Mouse (Mus musculus): ENCODE data around the gene Rspo3.
A peak's percentile ranks its signal among the peaks of the same experiment; 100 is the strongest.

Rspo3 gene

DNA sequence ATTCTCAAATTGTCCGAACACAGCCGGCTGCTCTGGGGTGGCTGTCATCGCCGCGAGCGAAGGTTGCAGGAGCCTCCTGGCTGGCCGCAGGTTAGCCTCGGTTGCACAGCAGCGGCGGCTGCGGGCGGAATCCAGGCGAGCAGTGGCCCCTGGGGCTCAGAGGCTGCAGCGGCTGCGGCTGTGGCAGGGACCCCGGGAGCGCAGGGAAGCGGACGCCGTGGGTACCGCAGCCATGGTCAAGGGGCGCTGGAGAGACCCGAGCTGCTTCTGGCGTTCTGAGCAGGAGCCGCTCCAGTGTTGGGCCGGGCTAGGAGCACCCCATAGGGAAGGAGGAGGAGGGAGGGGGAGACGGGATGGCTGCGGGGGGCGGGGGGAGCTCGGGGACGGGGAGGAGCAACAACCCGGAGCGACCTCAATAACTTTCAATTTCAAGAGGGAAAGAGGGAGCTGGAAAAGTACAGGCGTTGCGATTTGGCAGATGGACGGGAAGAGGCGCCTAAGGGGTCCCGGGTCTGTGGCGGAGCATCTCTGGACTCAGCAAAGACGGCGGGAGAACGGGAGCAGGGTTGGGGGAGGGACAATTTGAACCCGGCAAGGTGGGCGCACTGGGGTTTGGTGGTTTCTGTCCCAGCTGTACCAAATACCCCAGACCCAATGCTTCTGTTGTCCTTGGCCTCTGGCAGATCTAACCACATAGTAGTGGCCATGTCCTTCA, at the start of gene Rspo3:
Rspo3 (minus strand) TSS at position 322 of the 715 bp plus-strand sequence.
- no peak for DNase-seq (ENCODE audit: low spot score)

DNA sequence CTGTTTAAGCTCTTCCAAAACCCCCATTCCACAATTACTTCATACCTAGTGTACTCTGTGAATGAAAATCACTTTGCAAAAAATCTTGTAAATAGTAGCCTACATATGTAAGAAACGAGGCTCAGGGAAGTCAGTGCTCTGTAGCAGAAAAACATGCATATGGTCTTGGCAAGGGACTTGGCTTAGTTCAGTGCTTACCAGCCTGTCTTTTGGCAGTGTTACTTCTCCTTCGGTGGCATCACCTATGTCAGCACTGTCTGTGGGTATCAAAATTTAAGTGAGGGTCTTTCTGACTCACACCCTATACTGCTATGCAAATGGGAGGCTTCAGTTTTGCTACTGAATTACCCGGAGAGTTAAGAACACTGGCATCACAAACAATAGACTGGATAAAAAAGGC, 46.3 kb upstream of the Rspo3 start:
- DNase-seq (ENCODE audit: low spot score): no peak

- no peak for DNase-seq (ENCODE audit: low spot score)
Measured at GRCm38 (mm10) chr10:29581476-29581875, 45.8 kb upstream of the Rspo3 start.

- DNase-seq (ENCODE audit: low spot score): no peak
Measured at GRCm38 (mm10) chr10:29555983-29556382, 20.3 kb upstream of the Rspo3 start.

GRCm38 (mm10) chr10:29554365-29554764, 18.7 kb upstream of the Rspo3 start:
- DNase-seq (ENCODE audit: low spot score): no peak

GRCm38 (mm10) chr10:29542982-29543381, 7.3 kb upstream of the Rspo3 start:
- DNase-seq (ENCODE audit: low spot score): no peak

DNA sequence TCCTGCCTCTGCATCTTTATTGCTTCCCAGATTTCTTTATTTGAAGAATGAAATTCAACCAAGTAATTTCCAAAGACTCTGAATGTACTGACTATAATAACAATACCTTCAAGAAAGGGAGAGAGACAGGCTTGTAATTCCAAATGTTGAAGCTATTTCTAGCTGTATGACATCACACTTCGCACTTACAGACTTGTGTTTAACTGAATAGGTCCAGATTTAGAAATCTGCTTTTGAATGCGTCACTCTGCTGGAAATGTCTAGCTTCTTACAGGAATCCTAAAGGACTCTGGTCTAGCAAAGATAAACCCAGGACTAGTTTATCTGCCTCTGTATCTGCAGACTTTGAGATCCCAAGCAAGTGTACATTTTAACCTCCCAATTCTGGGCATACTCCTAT, 3.8 kb upstream of the Rspo3 start:
- no peak for DNase-seq (ENCODE audit: low spot score)

- DNase-seq (ENCODE audit: low spot score): no peak
Measured at GRCm38 (mm10) chr10:29538791-29539190, 3.1 kb upstream of the Rspo3 start.

DNA sequence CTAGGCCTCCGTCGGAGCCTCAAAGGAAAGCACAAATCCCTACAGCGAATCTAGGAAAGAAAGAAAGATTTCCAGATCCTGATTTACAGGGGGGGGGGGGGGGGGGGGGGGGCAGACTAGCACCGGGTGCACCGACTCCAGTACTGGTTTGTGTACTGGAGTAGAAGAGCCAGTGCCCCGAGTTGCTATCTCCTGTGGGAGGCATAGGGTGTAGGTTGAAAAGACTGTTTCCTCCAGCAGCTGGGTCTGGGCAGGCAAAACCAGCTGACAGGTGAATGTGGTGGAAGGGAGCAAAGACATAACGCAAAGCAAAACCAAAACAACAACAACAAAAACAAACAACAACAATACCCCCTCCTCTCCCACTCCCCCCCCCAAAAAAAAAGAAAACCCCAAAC, 838 bp downstream of the Rspo3 start:
- no peak for DNase-seq (ENCODE audit: low spot score)

DNA sequence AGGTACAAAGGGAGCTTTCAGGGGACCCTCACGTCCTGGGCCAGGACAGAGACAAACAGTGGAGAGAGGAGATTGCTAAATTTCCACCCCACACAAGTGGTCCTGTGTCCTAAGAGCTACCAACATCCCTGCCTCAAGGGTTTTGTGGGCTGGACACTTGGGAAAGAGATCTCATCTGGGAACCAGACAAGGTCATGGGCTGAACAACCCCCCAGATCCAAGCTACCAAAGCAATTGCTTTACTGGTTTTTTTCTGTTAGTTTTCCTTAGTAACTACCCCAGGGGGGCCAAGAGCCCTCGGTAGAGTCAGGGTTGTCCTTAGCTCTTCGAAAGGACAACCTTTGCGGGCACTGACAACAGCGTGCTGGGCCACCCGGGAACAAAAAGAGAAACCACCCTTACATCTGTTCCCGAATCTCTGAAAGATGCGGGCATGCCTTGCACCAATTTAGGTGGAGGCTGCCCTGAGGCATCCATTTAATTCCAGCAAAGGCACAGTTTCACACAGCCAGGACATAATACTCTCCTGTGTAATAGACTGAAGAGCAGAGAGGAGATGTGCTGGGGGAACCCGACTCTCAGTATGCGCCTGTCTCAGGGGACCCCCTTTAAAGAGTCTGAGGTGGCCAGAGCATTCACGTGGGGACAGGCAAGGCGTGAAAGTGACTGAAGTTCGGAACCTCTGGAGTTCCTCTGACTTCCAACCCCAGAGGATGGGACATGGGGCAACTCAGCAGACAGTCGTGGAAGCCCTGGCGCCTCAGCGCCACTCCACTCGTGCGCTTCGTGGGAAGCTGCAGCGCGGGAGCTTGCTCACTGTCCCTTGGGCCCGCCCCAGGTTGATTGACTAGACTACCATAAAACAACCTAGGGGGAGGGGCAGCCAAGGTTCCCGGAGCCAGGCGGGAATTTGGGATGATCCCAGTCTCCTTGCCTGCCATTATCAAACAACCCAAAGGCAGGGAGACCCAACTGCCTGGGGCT, 1.5 kb downstream of the Rspo3 start:
- no peak for DNase-seq (ENCODE audit: low spot score)

DNA sequence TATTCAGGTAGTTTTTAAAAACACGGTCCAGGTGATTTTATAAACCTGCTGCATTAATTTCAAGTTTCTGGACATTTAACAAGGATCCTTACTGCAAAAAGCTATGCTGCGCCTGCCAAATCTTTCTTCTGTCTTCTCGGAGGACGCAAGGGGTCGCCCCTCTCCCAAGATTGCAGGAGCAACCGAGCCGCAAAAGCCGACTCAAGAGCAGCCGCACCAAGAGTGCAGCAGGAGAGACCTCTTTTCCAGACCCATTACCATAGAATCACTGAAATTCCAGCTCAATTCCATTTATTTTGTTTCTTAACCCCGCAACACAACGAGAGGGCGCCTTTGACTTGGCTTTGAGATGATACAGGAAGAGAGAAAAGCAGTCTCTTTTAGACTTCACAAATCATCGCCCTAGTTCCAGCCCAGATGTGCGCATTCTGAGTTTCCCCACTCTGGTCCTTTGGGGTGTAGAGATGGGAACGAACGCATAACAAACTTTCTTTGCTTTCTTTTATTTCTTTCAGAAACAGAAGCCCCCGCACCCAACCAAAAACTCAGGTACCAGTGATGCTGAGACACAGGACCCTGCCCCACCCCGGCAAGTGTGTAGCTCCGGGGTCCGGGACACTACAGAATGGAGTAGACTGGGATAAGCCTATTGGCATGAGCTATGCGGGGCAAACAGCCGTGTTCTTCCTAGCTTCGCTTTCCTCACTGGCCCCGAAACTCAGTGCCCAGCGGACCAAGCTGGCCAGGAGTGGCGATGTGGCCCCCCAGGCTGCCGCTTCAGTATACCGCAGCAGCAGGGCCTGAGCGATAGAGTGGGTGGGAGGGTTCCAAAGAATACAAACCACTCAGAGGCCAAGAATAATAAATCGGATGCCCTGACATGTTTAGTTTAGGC, 2.6 kb downstream of the Rspo3 start:
- peak; percentile 25 for DNase-seq (ENCODE audit: low spot score)

- no peak for DNase-seq (ENCODE audit: low spot score)
Measured at GRCm38 (mm10) chr10:29513563-29513962, 22.1 kb downstream of the Rspo3 start.

GRCm38 (mm10) chr10:29508167-29508566, 27.5 kb downstream of the Rspo3 start:
- DNase-seq (ENCODE audit: low spot score): no peak

GRCm38 (mm10) chr10:29497205-29497822, 38.4 kb downstream of the Rspo3 start:
- no peak for DNase-seq (ENCODE audit: low spot score)

DNA sequence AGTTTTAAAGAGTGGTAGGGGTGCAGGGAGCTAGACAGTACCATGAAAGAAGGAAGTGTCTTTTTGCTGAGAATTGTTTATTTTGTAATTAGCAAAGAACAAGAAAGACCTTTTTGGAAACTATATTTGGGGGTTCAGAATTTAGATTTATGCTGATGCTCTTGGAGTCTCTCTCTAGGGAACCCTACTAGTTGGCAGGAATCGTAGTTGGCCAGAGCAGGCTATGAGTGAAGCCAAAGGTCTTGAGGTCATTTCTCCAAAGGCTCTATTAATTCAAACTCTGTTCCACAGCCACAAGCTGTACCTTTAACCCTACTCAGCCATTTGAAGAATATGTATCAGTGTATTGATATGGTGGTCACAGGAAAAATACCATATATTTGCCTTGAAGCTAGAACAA, 41.7 kb downstream of the Rspo3 start:
- no peak for DNase-seq (ENCODE audit: low spot score)

GRCm38 (mm10) chr10:29480945-29481344, 54.7 kb downstream of the Rspo3 start:
- DNase-seq (ENCODE audit: low spot score): no peak

DNA sequence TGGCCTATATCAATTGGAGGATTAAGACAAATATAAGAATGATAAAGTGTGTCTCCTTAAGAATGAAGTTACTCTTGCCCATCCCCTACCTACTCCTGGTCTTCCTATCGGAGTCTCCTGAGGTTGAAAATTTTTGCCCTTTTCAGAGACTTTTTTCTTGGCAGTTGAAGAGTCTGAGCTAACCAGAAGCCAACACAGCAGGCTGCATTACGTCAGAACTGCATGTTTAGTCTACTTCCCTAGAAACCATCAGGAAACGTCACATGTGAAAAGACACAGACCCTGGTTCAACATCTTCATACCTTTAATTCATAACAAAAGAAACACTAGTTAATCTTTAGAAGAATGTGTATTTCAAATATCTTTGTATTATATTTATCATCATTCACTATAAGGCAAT, 56.3 kb downstream of the Rspo3 start:
- DNase-seq (ENCODE audit: low spot score): no peak

GRCm38 (mm10) chr10:29470454-29470853, 65.2 kb downstream of the Rspo3 start:
- DNase-seq (ENCODE audit: low spot score): no peak

GRCm38 (mm10) chr10:29460100-29460499, 75.6 kb downstream of the Rspo3 start:
- DNase-seq (ENCODE audit: low spot score): no peak

DNA sequence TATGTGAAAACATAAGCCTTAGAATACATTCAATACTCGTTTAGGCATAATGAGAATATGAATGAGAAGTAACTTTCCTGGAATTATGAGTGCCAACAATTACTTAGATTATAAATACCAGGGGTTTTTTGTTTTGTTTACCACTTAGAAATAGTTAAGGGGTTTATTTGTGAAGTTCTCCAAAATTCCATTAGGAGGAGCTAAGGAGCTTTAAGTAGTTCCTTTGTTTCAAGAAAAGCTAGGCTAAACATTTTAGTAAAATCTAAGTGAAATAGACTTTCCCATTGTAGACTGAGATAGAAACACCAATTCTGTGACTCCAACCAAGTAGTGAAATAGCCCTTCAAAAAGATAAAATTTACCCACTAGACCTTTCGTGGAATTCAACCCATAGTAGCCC, 76.0 kb downstream of the Rspo3 start:
- DNase-seq (ENCODE audit: low spot score): no peak

GRCm38 (mm10) chr10:29445076-29445475, 90.6 kb downstream of the Rspo3 start:
- DNase-seq (ENCODE audit: low spot score): no peak

DNA sequence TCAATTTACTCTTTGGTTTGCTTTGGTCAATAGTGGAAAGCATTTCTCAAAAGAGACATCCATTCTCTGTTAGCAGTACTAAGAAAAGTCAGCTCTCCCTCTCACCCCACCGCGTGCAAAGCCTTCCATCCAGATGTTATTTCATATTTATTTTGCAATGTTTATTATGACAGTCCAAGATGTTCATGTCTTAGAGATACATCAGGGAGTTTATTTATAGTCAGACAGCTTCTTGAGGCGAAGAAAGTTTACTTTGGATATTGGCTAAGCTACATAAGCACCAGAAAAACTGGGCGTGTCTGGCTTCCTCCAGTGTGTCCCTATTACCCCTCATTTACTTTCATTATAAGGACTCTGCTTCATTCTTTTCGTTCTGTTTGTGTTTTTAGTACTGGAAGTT, 94.4 kb downstream of the Rspo3 start:
- no peak for DNase-seq (ENCODE audit: low spot score)
